Mouse (Mus musculus): ENCODE measurements around the gene Rrp15. TPM values are rescaled to one million over a fixed set of nuclear protein-coding genes. Genes with fewer than 3 reads are reported as not detected.

The Rrp15 gene
- 35.3 and 37.9 TPM in 2 replicates for polyA plus RNA-seq (2015; fragmentation: Nextera tagmentation; extraction: Ambion mirVana)

DNA sequence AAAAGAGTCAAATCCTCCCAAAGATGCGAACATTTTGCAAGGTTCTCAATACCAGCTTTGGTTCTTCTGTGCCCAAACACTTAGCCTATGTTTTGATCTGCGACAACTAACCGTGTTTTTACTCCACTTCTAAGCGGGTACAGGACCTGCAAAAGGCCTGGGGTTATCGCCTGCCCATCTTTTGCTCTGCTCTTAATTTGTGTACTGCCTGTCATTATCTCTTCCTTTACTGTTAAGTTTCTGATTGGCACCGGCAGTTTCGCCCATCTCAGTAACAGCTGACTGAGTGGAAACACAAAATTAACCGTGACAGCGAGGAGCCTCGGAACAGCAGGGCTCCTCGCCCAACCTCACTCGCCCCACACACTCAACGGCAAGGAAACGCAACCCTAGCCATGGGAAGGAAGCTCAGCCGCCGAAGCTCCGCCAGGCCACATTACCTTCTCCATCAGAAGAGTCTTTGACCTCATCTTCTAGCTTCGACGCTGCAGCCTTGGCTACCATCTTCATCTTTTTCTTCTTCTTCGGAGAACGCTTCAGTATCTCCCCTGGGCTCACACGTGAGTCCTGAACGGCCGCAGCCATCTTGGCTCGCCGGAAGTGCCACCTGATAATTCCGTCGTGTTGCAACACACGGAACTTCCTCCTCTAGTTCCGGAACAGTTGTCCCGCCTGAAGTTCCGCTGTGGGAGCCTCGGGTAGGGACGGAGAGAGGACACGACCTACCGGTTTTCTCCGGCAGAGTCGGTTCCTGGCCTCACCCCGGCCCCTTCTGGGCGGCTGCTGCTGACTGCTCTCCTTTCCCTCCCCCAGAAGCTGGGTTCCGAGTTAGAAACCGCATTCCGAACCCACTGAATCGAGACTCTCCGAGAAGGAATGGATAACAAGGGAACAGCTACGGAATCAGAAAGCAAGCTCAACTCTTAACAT lies at the start of gene Rrp15:
TSS of gene Rrp15 (minus strand) at position 635 of the 930 bp plus-strand sequence.

DNA sequence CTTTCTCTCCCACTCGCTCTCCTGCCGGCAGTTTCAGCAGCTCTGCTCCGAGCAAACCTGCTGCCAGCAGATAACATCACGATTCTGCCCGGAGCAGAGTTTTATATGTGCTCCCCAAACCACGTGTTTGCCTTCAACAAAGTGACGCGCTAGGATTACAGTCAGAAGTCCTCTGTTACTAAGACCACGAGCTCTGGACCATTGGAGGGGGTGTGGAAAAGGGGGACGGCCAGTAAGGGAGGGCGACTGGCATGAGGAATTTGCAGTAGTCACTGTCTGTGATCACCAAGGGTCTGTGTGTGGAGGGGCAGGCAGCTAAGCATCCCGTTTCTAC lies 43.3 kb downstream of the Rrp15 start, which contains the start of gene Tgfb2:
TSS of gene Tgfb2 (minus strand) at position 75 of the 334 bp plus-strand sequence.

Other genes with a start within 250 kb of the Rrp15 start
- 33.8 and 35.3 TPM in 2 replicates for gene Tgfb2, start 43.4 kb downstream of the Rrp15 start, polyA plus RNA-seq (2015; fragmentation: Nextera tagmentation; extraction: Ambion mirVana)
- 0.04 TPM in 1 of 2 replicates, not detected in the other for gene D1Pas1, start 218.1 kb upstream of the Rrp15 start, polyA plus RNA-seq (2015; fragmentation: Nextera tagmentation; extraction: Ambion mirVana)

All from skeletal muscle tissue, postnatal 0 days (tissue).